Mouse (Mus musculus) layer of hippocampus, adult 11-12 months (tissue): Measurements from ENCODE around the gene Pan3.
"Not testable (repeated sequence)": the region's sequence is repeated elsewhere in the genome, so short reads cannot be mapped to it uniquely, and the experiment has no call there.

Experiments used
- DNase-seq: peaks from one replicate; pipeline ENCODE4 v3.0.0; 2022; ENCODE audit warnings: low spot score

The Pan3 gene

GRCm38 (mm10) chr5:147551879-147552627, 122.1 kb downstream of the Pan3 start:
- DNase-seq = no peak

DNA sequence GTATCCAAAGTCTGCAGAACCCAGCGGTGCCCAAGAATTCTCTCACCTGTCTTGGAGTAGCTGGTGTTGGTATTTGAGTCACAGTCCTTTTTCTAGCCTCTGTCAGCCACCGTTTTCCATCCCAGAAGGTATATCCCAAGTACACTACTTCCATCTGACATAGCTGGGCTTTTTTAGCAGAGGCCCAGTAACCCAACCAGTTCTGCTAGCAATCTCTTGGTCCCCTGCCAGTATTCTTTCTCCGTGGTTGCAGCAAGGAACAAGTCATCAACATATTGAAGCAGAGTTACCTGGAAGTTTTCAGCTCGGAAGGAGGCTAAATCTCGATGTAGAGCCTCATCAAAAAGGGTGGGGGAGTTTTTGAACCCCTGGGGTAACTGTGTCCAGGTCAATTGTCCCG, 127.7 kb downstream of the Pan3 start:
- not testable (repeated sequence) for DNase-seq

GRCm38 (mm10) chr5:147563511-147564139, 133.7 kb downstream of the Pan3 start:
- DNase-seq = no peak

- no peak for DNase-seq
Measured at GRCm38 (mm10) chr5:147564140-147564590, 134.2 kb downstream of the Pan3 start.

- peak; percentile 37 for DNase-seq
Measured at GRCm38 (mm10) chr5:147565444-147565843, 135.5 kb downstream of the Pan3 start.

GRCm38 (mm10) chr5:147566335-147566734, 136.4 kb downstream of the Pan3 start:
- DNase-seq = no peak

DNA sequence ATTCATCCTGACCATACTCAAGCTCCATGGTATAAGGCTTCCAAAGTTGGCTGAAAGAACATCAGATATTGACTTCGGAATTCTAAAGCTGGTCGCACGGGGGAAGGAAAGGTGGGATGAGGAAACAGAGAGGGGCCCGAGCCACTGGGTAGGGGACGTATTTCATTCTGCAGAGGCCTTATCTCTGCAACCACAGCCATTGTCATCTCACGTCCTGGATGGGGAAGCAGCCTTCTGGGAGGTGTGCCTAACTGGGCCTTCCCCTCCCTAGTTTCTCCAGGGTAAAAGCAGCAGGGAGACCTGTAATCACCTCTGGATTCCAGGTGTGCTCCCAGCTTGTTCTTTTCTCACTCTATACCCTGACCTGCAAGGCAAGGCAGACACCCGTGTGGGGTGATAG, 142.7 kb downstream of the Pan3 start:
- DNase-seq = no peak

DNA sequence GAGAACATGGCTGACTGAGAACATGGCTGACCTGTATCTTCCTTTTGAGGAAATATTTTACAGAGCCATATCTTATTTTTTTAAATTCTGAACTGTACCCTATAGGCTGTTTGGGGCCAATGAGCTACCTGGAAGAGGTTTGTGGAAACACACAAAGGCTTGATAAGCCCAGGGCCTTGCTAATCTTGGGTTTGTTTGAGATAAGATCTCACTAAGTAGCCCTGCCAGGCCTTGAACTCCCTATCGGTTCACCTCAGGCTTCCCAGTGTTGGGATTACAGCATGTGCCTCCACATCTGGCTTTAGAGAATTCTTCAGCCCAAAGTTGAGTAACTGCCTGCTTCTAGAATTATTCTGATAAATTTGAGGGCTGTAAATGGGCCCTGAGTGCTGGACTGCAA, 143.6 kb downstream of the Pan3 start:
- DNase-seq = no peak

DNA sequence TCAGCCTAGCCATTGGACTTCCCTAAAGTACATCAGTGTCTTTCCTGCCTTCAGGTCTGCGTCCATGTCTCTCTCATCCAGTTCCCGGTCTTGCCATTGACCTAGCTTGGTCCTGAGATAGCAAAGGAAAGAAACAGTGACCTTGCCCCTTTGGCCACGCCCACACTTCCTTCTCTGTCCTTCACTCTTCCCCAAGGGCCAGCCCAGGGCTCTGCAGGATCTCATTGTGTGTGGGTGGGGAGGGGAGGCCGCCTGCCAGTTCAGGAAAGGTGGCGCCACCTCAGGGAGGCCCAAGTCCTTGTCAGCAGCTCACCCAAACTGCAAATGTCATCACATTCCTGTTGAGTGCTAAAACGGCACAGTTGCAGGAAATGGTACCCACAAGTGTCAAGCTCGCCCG, 144.6 kb downstream of the Pan3 start:
- DNase-seq = no peak

- no peak for DNase-seq
Measured at GRCm38 (mm10) chr5:147577003-147577402, 147.0 kb downstream of the Pan3 start.

DNA sequence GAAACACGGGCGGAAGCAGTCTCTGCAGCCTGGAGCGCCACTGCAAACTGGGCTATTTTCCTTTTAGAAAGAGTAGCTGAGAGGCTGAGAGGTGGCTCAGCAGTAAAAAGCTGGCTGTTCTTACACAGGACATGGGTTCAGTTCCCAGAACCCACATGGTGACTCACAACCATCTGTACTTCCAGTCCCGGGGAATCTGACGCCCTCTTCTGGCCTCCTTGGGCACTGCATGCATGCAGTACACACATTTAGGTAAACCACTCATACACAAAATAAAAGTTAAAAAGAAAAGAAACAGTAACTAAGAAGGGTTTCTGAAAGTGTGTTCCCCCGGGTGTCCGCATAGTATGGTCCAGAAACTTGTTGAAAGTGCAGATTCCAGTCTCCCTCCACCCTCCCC, 149.2 kb downstream of the Pan3 start:
- no peak for DNase-seq

DNA sequence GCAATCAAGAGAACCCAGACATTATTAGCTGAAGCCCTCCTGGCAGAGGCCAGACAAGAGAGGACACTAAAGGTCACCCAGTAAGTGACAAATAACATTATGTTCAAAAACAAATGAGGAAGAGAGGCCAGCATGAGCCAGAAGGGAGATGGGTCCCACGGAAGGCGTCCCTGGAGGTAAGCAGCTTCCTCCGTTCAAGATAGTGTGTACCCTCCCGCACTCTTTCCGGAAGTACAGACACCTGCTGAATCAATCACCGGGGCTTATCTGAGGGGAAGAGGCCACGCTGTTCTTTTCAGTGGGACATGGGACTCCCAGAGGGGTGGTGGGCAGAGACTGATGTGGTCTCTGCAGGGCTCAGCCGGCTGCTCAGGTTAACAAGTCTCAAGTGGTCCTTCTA, 149.7 kb downstream of the Pan3 start:
- no peak for DNase-seq

DNA sequence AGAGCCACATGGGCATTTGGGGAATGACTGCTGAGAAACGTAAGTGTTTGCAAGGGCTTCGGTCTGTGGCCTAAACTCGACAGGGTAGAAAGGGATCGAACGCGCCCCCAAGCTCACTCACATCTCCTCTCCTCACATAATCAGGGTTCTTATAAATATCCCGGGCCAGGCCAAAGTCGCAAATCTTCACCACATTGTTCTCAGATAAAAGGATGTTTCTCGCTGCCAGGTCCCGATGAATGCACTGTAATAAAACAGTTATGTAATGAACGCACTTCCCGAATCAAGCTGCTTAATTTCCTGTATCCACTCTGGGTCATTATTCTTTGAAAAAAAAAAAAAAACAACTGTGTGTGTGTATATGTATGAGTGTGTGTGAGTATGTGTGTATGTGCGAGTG, 150.2 kb downstream of the Pan3 start:
- DNase-seq = no peak

DNA sequence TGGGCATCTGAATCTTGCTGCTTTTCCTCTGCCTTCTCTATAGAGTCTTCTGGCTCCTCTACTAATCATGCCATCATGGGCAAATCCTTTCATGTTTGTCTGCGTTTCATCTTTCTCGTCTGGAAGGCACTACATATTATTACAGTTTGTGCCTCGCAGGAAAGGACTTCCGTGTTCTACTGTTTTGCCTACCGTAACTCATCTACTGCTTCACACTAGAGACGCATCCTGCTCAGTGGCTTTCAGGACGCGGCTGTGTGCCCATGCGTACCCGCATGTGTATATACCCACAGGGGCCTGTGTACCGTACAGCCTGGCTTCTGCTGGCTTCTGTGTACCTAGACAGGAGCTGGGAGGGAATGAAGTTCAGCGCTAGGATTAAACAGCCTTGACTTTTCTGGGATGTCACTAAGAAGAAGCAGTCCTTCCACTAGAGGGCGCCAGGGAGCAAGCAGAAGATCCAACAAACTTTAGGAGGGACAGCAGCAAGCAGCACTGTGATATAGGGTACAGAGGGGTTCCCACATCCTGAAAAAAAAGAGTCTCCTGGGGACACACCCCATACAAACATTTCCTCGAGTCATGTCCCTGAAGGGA, 153.8 kb downstream of the Pan3 start:
- DNase-seq = peak; percentile 82

DNA sequence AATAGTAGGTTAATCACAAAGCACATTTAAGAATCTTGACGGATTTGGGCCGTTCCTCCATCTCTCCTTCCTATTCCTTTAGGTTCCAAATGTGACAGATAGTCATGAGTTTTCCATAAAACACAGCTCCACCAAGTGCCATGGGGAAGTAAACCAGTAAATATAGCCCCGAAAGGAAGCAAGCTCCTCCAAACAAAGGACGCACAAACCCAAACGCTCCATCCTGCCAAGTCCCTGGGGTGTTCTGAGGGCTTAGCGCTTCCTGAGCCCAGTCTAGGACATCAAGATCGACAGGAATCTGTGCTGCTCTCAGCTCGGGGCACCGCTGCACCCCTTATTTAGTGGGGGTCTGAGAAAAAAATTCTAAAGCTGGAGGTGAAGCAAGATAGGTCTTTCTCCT, 154.7 kb downstream of the Pan3 start:
- DNase-seq = no peak

GRCm38 (mm10) chr5:147585070-147585469, 155.1 kb downstream of the Pan3 start:
- no peak for DNase-seq

GRCm38 (mm10) chr5:147589814-147590213, 159.9 kb downstream of the Pan3 start:
- no peak for DNase-seq

- DNase-seq = no peak
Measured at GRCm38 (mm10) chr5:147597825-147598224, 167.9 kb downstream of the Pan3 start.
